Mouse (Mus musculus) liver, embryonic 12.5 days (tissue): ENCODE data around the gene Mum1. TPM values are rescaled to one million over a fixed set of nuclear protein-coding genes. Genes with fewer than 3 reads are reported as not detected.
"Not testable (repeated sequence)": the region's sequence is repeated elsewhere in the genome, so short reads cannot be mapped to it uniquely, and the experiment has no call there.

ENCODE experiments used
- ATAC-seq: fragments of 200-750 bp; cut with Nextera tagmentation; 2 replicates; pipeline ENCODE4 v1.8.0; 2017; ENCODE audit warnings: moderate number of reproducible peaks, mild to moderate bottlenecking, moderate library complexity
- H3K27ac ChIP-seq: fragments of 300-500 bp; sonication (generic); 2 replicates; pipeline ENCODE4 v1.5.1; 2016; ENCODE audit warnings: mild to moderate bottlenecking
- H3K27me3 ChIP-seq: fragments of 300-500 bp; sonication (generic); replicated peaks from 2 replicates; pipeline ENCODE4 v1.6.1; 2016; ENCODE audit warnings: mild to moderate bottlenecking, moderate library complexity
- H3K36me3 ChIP-seq: fragments of 300-500 bp; sonication (generic); 2 replicates; pipeline ENCODE4 v1.6.1; 2016; ENCODE audit warnings: mild to moderate bottlenecking, moderate library complexity
- H3K4me1 ChIP-seq: fragments of 300-500 bp; sonication (generic); 2 replicates; pipeline ENCODE4 v1.6.1; 2016
- H3K4me2 ChIP-seq: fragments of 300-500 bp; sonication (generic); 2 replicates; pipeline ENCODE4 v1.6.1; 2016; ENCODE audit warnings: mild to moderate bottlenecking, moderate library complexity
- H3K4me3 ChIP-seq: fragments of 300-500 bp; sonication (generic); 2 replicates; pipeline ENCODE4 v1.5.1; 2016; ENCODE audit warnings: mild to moderate bottlenecking, moderate library complexity
- H3K9ac ChIP-seq: fragments of 300-500 bp; sonication (generic); 2 replicates; pipeline ENCODE4 v1.6.1; 2016; ENCODE audit warnings: mild to moderate bottlenecking, moderate library complexity
- H3K9me3 ChIP-seq: fragments of 300-500 bp; sonication (generic); replicated peaks from 2 replicates; pipeline ENCODE4 v1.6.1; 2016; ENCODE audit warnings: mild to moderate bottlenecking, moderate library complexity
- WGBS: fragments of 180-500 bp; shearing (Covaris S2); methylation state at CpG from one replicate; pipeline ENCODE4 v1.1.7; 2016; ENCODE audit not compliant: insufficient replicate concordance; 5-methylcytosine and 5-hydroxymethylcytosine counted together
- polyA plus RNA-seq: library from polyadenylated mRNA; unstranded; fragments of >200 nt; fragmentation: Nextera tagmentation; extraction: Ambion mirVana; gene quantifications from 2 replicates; pipeline ENCODE4 v1.2.1, GENCODE M21; 2016

Gene Mum1
- polyA plus RNA-seq, 1 experiment from 2014 or later: 35.1 TPM

DNA sequence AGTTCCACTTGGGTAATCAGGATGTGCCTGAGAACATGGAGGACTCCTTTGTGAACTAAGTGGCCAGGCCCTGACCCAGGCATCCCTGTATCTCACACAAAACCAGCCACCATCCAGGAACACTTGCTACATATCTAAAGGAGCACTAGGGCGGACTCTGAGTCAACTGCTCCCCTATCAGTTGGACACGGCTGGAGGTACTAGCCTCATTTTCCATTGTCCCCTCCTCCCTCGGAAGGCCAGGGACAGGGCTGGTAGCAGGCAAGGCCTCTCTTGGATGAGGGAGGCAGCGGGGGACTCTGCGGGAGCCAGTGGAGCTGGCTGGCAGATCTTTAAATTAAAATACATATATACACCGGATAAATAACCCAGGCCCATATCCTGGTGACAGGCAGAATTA lies 32.3 kb upstream of the Mum1 start:
- no peaks in the 10 kb centered on the region for H3K36me3 ChIP-seq
- H3K4me2 ChIP-seq: no peak overlapping the region
- H3K27me3 ChIP-seq: peaks cover 77% of the 10 kb centered on the region
- H3K27ac ChIP-seq: no peak overlapping the region
- no peaks in the 10 kb centered on the region for H3K9me3 ChIP-seq
- WGBS: 61% methylated on average over 6 of the region's 6 CpGs
- peak; percentile 50; the same call in 1 of the 2 replicates for ATAC-seq
- no peak overlapping the region for H3K9ac ChIP-seq
- H3K4me3 ChIP-seq: no peak overlapping the region
- H3K4me1 ChIP-seq: peaks cover 28% of the 10 kb centered on the region

DNA sequence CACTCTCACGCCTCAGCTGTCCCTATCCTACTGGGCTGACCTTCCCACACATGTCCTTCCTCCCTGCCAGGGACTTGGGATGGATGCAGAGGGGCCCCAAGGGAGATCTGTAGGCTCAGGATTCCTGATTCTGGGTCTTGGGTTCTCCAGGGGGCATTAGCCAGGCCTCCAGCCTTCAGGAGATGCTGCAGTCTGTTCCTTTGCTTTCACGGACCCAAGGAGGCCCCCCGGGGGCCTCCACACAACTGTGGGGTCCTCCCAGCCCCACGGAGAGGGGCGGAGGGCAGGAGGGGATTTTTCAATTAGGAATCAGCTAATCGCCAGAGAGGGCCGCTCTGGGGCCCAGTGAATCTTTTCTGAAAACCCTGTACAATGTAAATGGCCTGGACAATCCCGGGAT lies 31.8 kb upstream of the Mum1 start:
- H3K4me3 ChIP-seq: no peak overlapping the region
- H3K9me3 ChIP-seq: no peaks in the 10 kb centered on the region
- WGBS: 61% methylated on average over 8 of the region's 8 CpGs
- no peak overlapping the region for H3K4me2 ChIP-seq
- H3K36me3 ChIP-seq: no peaks in the 10 kb centered on the region
- H3K27me3 ChIP-seq: peaks cover 73% of the 10 kb centered on the region
- H3K4me1 ChIP-seq: peaks cover 28% of the 10 kb centered on the region
- no peak for ATAC-seq
- peak overlapping the region; percentile 15; the same call in 1 of the 2 replicates for H3K9ac ChIP-seq
- H3K27ac ChIP-seq: no peak overlapping the region

DNA sequence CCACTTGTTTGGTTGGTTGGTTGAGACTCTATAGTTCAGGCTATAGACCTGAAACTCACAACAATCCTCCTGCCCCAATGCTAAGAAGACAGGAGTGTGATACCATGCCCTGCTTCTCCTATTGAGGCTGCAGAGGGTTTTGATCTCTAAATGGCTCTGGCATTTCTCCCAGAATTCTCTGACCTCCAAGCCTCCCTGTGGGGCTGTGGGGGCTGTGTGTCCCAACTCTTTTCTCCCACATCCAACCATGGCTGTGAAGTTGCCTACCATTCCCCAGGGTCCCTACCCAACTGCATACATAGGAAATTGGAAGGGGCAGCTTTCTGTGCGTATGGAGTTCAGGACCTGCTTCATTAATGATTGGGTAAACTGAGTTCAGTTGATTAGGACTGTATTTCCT lies 30.1 kb upstream of the Mum1 start:
- H3K9ac ChIP-seq: no peak overlapping the region
- H3K36me3 ChIP-seq: no peaks in the 10 kb centered on the region
- ATAC-seq: no peak
- H3K9me3 ChIP-seq: no peaks in the 10 kb centered on the region
- no peak overlapping the region for H3K4me2 ChIP-seq
- H3K27me3 ChIP-seq: peaks cover 60% of the 10 kb centered on the region
- H3K4me3 ChIP-seq: no peak overlapping the region
- peaks cover 17% of the 10 kb centered on the region for H3K4me1 ChIP-seq
- no peak overlapping the region for H3K27ac ChIP-seq
- 81% methylated on average over 1 of the region's 1 CpGs for WGBS

DNA sequence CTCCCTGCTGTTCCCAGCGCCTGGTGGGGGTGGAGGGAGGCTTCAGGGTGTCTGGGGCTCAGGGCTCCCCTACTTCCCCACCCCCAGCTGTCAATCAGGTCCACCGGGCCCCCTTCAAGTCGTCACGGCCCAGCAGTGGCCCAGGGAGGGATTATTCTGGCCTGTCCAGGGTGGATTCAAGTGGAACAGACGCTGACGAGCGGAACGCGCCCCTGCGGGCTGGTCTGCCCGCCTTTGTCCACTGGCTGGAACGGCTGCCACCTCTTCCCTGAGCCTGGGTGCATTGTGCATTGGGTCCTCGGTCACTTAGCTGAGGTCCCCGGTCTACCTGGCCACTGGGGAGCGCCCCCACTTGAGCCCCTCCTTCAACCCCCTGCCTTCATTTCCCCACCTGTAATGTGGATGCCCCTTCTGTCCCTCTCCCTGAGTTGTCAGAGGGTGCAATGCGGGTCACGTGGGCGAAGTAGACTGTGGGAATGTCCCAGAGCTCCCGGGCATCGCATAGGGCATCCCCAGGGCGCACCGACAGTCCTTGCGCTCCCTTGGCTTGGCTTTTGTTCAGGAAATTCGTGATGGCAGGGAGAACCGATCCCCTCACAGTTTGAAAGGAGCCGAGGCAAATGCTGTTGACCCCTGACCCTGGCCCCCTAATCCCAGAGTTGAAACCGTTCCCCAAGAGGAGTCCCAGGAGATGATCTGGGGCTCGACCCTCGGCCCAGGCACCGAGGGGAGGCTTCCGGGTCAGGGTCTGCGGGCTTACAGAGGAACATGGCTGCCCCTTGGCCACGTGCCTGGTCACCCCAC lies 29.3 kb upstream of the Mum1 start:
- no peaks in the 10 kb centered on the region for H3K36me3 ChIP-seq
- no peak overlapping the region for H3K9ac ChIP-seq
- peaks cover 17% of the 10 kb centered on the region for H3K4me1 ChIP-seq
- H3K4me2 ChIP-seq: no peak overlapping the region
- no peak overlapping the region for H3K27ac ChIP-seq
- 74% methylated on average over 33 of the region's 33 CpGs for WGBS
- H3K27me3 ChIP-seq: peaks cover 52% of the 10 kb centered on the region
- ATAC-seq: no peak
- H3K4me3 ChIP-seq: no peak overlapping the region
- no peaks in the 10 kb centered on the region for H3K9me3 ChIP-seq

DNA sequence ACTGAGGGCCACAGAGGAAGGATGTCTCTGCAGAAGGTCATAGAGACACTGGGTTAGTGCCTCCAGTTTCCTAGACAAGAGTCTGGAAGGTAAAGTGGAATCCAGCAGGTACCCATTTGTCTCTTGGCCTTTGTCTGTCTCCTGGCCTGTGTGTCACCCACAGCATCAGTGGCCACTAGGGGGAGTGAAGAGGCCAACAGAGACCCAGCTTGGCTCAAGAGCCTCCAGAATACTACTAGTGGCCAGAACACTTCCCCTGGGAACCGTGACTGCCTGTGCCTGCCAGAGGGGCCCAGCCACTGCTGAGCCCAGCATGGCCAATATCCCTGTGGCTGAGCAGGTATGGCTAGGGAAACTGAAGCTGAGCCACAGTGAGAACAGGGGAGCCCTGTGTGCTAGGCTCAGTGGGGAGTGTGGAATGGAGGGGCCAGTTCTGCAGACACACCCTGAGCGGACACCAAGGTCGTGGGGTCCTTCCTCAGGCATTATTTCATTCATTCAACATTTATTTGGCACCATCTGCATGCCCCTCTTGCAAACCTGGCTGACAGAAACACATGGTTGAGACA lies 26.7 kb upstream of the Mum1 start:
- WGBS: 40% methylated on average over 3 of the region's 3 CpGs
- H3K9ac ChIP-seq: no peak overlapping the region
- ATAC-seq: peak; percentile 76; the same call in 1 of the 2 replicates
- H3K4me2 ChIP-seq: no peak overlapping the region
- H3K4me1 ChIP-seq: peaks cover 3% of the 10 kb centered on the region; the same call in 1 of the 2 replicates
- H3K4me3 ChIP-seq: no peak overlapping the region
- H3K36me3 ChIP-seq: no peaks in the 10 kb centered on the region
- no peaks in the 10 kb centered on the region for H3K9me3 ChIP-seq
- H3K27ac ChIP-seq: no peak overlapping the region
- peaks cover 34% of the 10 kb centered on the region; the same call in 1 of the 2 replicates for H3K27me3 ChIP-seq

DNA sequence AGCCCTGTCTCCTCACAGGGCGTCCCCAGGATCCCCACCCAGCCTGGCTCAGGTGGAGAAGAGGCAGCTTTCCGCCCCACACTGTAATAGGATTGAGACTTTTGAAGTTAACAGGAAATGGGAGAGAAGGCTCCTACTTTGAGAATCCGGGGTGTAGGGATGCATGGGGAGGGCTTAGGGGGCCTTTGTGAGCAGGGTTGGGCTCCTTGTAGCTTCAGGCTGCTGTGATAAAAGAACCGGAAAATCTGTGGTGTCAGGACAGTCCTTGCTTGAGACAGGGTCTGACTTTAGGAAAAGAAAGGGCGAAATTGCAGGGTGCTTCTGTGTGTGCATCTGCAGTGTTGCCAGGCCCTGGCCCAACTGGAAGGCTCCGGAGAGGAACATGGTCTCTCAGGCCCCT lies 25.7 kb upstream of the Mum1 start:
- Histone ChIP-seq H3K9ac (no peak overlapping the region), H3K4me3 (no peak overlapping the region), H3K27me3 (peaks cover 36% of the 10 kb centered on the region), H3K4me2 (no peak overlapping the region), H3K27ac (no peak overlapping the region), H3K9me3 (no peaks in the 10 kb centered on the region), H3K4me1 (peaks cover 3% of the 10 kb centered on the region; the same call in 1 of the 2 replicates), H3K36me3 (no peaks in the 10 kb centered on the region)
- no peak for ATAC-seq
- WGBS: 60% methylated on average over 6 of the region's 6 CpGs

DNA sequence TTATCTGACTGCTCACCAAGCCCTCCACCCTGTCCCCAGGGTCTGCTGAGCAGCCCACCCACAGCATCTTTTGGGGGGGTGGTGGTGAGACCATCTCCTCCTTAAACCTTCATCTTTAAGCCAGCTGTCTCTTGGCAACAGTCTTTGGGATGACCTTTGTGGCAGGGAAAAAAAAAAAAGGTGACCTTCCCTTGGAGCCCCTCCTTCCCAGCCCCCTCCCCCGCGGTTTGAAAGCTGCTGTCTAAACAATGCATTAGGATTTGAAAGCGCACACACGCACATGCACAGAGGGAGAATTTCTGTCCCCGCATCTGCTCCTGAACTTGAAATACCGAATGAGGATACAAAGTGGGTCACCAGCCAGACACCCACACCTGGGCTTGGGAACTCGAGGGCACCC lies 22.2 kb upstream of the Mum1 start:
- no peak overlapping the region for H3K4me3 ChIP-seq
- 45% methylated on average over 7 of the region's 7 CpGs for WGBS
- no peak for ATAC-seq
- no peak overlapping the region for H3K4me2 ChIP-seq
- no peak overlapping the region for H3K27ac ChIP-seq
- peaks cover 3% of the 10 kb centered on the region; the same call in 1 of the 2 replicates for H3K4me1 ChIP-seq
- peaks cover 49% of the 10 kb centered on the region for H3K27me3 ChIP-seq
- H3K36me3 ChIP-seq: no peaks in the 10 kb centered on the region
- H3K9ac ChIP-seq: no peak overlapping the region
- no peaks in the 10 kb centered on the region for H3K9me3 ChIP-seq

DNA sequence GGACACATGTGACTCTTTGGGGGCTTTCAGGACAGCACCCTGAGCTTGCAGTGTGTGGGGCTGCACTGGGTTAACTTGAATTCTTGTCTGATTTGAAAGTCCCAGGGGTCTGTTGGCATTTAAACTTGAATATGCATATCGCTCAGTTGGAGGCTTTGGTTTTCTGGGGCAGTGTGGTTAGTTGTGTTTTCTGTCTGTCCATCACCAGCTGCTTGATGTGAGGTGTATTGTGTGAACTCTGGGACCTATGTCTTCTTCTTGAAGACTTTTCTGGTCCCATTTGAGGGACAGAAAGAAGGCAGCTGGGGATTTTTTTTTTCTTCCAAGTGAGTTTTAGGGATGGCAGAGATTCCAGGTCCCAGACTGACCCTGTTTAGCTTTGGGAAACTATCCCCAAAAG lies 19.0 kb upstream of the Mum1 start:
- no peaks in the 10 kb centered on the region for H3K36me3 ChIP-seq
- H3K9ac ChIP-seq: no peak overlapping the region
- no peak overlapping the region for H3K4me2 ChIP-seq
- WGBS: 54% methylated on average over 1 of the region's 1 CpGs
- H3K27ac ChIP-seq: no peak overlapping the region
- H3K4me3 ChIP-seq: no peak overlapping the region
- no peak for ATAC-seq
- peaks cover 50% of the 10 kb centered on the region for H3K27me3 ChIP-seq
- H3K9me3 ChIP-seq: no peaks in the 10 kb centered on the region
- H3K4me1 ChIP-seq: no peaks in the 10 kb centered on the region

DNA sequence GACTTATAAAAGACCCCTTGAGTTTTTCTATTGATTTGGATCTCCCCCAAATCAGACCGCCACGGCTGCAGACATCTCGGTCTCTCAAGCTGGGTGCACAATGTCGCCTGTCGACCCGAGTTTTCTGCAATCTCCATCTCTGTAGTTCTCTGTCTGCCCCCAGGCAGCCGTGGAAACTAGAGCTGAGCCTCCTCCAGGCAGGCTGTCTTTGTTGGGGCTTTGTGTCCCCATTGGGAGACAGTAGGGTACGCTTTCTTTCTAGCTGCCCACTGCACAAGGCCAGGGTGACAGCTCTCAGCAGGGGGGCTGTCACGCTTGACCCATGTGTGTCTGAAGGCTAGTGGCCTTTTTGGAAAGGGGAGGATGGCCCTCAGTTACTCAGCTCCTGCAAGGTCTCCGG lies 18.6 kb upstream of the Mum1 start:
- no peak for ATAC-seq
- Histone ChIP-seq H3K9me3 (no peaks in the 10 kb centered on the region), H3K9ac (no peak overlapping the region), H3K27ac (no peak overlapping the region), H3K4me3 (no peak overlapping the region), H3K36me3 (no peaks in the 10 kb centered on the region), H3K4me1 (no peaks in the 10 kb centered on the region), H3K27me3 (peaks cover 50% of the 10 kb centered on the region), H3K4me2 (no peak overlapping the region)
- 66% methylated on average over 10 of the region's 10 CpGs for WGBS

DNA sequence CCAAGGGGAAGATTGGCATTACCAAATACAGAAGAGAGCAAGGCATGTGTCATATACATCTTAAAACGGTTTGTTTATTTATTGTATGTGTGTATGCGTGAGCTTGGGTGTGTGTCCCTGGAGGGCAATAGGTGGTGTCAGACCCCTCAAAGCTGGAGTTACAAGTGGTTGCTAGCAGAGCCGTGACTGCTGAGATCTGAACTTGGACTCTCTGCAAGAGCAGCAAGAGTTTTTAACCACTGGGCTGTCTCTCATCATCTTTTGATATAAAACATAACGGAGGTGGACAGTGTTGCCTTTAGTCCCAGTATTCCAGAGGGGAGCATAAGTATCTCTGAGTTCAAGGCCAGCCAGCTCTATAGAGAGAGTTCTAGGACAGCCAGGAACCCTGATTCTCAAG lies 18.0 kb upstream of the Mum1 start:
- Histone ChIP-seq H3K27me3 (peaks cover 50% of the 10 kb centered on the region), H3K9ac (no peak overlapping the region), H3K36me3 (no peaks in the 10 kb centered on the region), H3K9me3 (no peaks in the 10 kb centered on the region), H3K4me1 (no peaks in the 10 kb centered on the region), H3K4me3 (no peak overlapping the region), H3K4me2 (no peak overlapping the region), H3K27ac (no peak overlapping the region)
- ATAC-seq: no peak
- WGBS: 76% methylated on average over 4 of the region's 4 CpGs

DNA sequence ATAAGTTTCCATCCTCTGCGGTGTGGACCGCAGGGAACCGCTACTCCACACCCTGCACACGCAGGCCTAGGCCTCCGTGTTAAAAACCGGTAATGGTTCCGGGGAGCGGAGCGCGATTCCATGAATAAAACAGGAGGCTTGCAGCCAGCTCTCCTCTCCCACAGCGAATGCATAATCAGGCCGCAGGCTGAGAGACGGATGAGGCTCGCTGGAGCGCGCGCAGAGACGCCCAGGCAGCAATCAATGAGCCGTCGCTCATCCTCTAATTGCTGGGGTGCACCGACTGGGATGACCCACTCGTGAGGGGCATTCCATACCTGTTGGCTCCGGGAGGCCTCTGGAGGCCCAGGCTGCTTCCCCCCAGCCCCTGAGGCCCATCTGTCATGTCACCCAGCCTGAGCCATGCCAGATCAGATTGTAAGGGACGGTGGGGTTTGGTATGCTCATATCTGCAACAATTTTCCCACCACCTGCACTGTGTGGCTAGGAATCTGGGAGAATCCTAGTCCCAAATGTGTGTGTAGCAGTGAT lies 17.3 kb upstream of the Mum1 start:
- H3K4me3 ChIP-seq: no peak overlapping the region
- H3K36me3 ChIP-seq: no peaks in the 10 kb centered on the region
- WGBS: 44% methylated on average over 24 of the region's 24 CpGs
- ATAC-seq: no peak
- H3K27ac ChIP-seq: no peak overlapping the region
- no peaks in the 10 kb centered on the region for H3K9me3 ChIP-seq
- no peak overlapping the region for H3K4me2 ChIP-seq
- 0 out of 2 replicates have a peak overlapping the region, but pooled peaks have one; percentile 32 for H3K9ac ChIP-seq
- H3K4me1 ChIP-seq: no peaks in the 10 kb centered on the region
- H3K27me3 ChIP-seq: peaks cover 50% of the 10 kb centered on the region

DNA sequence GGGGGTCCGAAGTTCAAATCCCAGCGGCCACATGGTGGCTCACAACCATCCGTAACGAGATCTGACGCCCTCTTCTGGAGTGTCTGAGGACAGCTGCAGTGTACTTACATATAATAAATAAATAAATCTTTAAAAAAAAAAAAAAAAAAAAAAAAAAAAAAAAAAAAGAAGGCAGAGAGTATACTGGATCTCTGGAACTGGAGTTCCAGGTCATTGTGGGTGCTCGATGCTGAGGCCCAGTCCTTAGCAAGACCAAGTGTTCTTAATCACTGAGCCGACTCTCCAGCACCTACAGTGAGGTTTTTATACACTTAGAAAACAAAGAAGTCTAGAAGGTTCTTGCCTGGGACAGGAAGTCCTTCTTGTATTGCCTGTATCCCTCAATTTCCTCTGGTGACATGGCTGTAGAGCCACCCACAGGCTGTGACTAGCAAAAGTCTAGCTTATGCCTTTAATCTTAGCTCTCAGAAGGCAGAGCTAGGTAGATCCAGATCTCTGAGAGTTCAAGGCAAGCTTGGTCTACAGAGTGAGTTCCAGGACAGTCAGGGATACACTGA lies 14.6 kb upstream of the Mum1 start:
- not testable (repeated sequence) for H3K4me2 ChIP-seq, H3K27ac ChIP-seq, H3K9ac ChIP-seq, ATAC-seq, H3K4me1 ChIP-seq, H3K4me3 ChIP-seq, H3K36me3 ChIP-seq, H3K9me3 ChIP-seq
- peaks cover 32% of the 10 kb centered on the region for H3K27me3 ChIP-seq
- 63% methylated on average over 7 of the region's 7 CpGs for WGBS
